Comparison of ENCODE assay signal across 8 mouse cellular contexts in the genomic region with DNA sequence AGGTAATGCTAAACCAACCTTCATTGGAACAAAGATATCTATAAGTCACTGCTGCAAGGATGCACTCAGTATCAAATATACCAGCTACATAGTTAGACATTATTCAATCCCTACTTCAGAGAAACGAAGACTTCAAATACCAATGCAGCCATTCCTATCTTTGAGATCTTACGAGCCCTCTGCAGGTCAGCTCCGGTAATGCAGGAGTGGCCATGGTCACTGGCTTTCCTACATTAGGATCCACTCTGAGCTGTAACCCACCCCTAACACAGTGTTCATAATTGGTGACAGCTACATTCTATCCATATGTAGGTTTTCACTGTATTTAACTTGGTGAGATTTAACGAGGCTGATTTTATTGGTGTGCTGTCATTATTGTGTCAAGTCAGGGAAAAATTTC.
A peak's percentile ranks its signal among the peaks of the same experiment; 100 is the strongest.
DNase-seq lines count a peak whose midpoint lies in the region; ATAC-seq and TF ChIP-seq lines count a peak whose summit lies in the region.
"Had no signal": no experiment of that assay in that cellular context is flagged by ENCODE, and none has a peak within 500 bp of the region (broad histone marks: within the 10 kb centered on the region; RNA-seq: fewer than 3 reads in every experiment).

No protein-coding gene starts in this region.

- WGBS in intestine, embryonic 14.5 days = 27% methylated on average over 4 of the region's 4 CpGs
- WGBS in midbrain, embryonic 13.5 days = 18% methylated on average over 4 of the region's 4 CpGs
- 21% methylated on average over 4 of the region's 4 CpGs for WGBS in spleen, adult 2 months

- no peak overlapping the region for H3K4me2 ChIP-seq in intestine, embryonic 14.5 days (ENCODE audit: low read length)
- H3K4me2 ChIP-seq in midbrain, embryonic 13.5 days (replicated peaks) = no peak overlapping the region
- H3K4me2 ChIP-seq: limb, embryonic 13.5 days had no signal

- peaks cover 18% of the 10 kb centered on the region for H3K36me3 ChIP-seq in intestine, embryonic 14.5 days (ENCODE audit: control insufficient read depth, insufficient read depth, low read length)
- no peaks in the 10 kb centered on the region for H3K36me3 ChIP-seq in midbrain, embryonic 13.5 days
- peaks cover 24% of the 10 kb centered on the region for H3K36me3 ChIP-seq in spleen, adult 2 months (ENCODE audit: control insufficient read depth, insufficient read depth, low read length)

- TF ChIP-seq CTCF in spleen, adult 2 months (IDR thresholded peaks at IDR 0.05; ENCODE audit: extremely low read depth, insufficient read depth, insufficient read length, insufficient replicate concordance) = peak; percentile 68; the same call in 1 of the 2 replicates

- no peak for ATAC-seq in intestine, embryonic 14.5 days (replicated peaks; ENCODE audit: low FRiP score, low TSS enrichment, low read depth)
- ATAC-seq in midbrain, embryonic 13.5 days = peak; percentile 85

- H3K27ac ChIP-seq in intestine, embryonic 14.5 days (ENCODE audit: low read depth) = no peak overlapping the region
- H3K27ac ChIP-seq in midbrain, embryonic 13.5 days = no peak overlapping the region
- no peak overlapping the region for H3K27ac ChIP-seq in spleen, adult 2 months (ENCODE audit: insufficient read depth, low read length)
- H3K27ac ChIP-seq: limb, embryonic 13.5 days had no signal

- H3K9me3 ChIP-seq in intestine, embryonic 14.5 days (ENCODE audit: control insufficient read depth, low read length) = no peaks in the 10 kb centered on the region
- no peaks in the 10 kb centered on the region for H3K9me3 ChIP-seq in midbrain, embryonic 13.5 days
- H3K9me3 ChIP-seq: limb, embryonic 13.5 days had no signal

- no peak for TF ChIP-seq POLR2A in spleen, adult 2 months (IDR thresholded peaks at IDR 0.05; ENCODE audit: low read depth, low read length)

- no peak overlapping the region for H3K9ac ChIP-seq in intestine, embryonic 14.5 days (ENCODE audit: low read length)
- no peak overlapping the region for H3K9ac ChIP-seq in midbrain, embryonic 13.5 days (replicated peaks)
- H3K9ac ChIP-seq: limb, embryonic 13.5 days had no signal

- no peaks in the 10 kb centered on the region for H3K4me1 ChIP-seq in intestine, embryonic 14.5 days (replicated peaks; ENCODE audit: control insufficient read depth, insufficient read depth, low read length)
- no peaks in the 10 kb centered on the region for H3K4me1 ChIP-seq in midbrain, embryonic 13.5 days (replicated peaks)
- no peaks in the 10 kb centered on the region; the same call in none of the 2 replicates for H3K4me1 ChIP-seq in spleen, adult 2 months (ENCODE audit: control insufficient read depth, insufficient read depth, insufficient read length)

- peak; percentile 78 for DNase-seq in adipocyte (ENCODE audit: low spot score)
- DNase-seq in cerebellum, postnatal 10 days = peak; percentile 90 to 92
- peak; percentile 73 to 83 for DNase-seq in frontal cortex, postnatal 36 days (ENCODE audit: low spot score in 2 of 2)
- peak; percentile 90 for DNase-seq in intestine, embryonic 14.5 days (ENCODE audit: low spot score)
- DNase-seq in left cerebral cortex, adult 8-10 months (ENCODE audit: low spot score in 2 of 2) = peak; percentile 52 to 76
- DNase-seq in spleen, adult 2 months (ENCODE audit: low read depth in 1 of 2, low spot score in 2 of 2) = peak; percentile 29 to 65

- no peaks in the 10 kb centered on the region for H3K27me3 ChIP-seq in intestine, embryonic 14.5 days (replicated peaks; ENCODE audit: control insufficient read depth, insufficient read depth, low read length)
- no peaks in the 10 kb centered on the region for H3K27me3 ChIP-seq in midbrain, embryonic 13.5 days
- no peaks in the 10 kb centered on the region for H3K27me3 ChIP-seq in spleen, adult 2 months (ENCODE audit: control insufficient read depth, insufficient read depth, low read length)
- H3K27me3 ChIP-seq: limb, embryonic 13.5 days had no signal

- H3K4me3 ChIP-seq in intestine, embryonic 14.5 days (ENCODE audit: low read depth, low read length) = no peak overlapping the region
- no peak overlapping the region for H3K4me3 ChIP-seq in midbrain, embryonic 13.5 days (replicated peaks)
- no peak overlapping the region for H3K4me3 ChIP-seq in spleen, adult 2 months (ENCODE audit: extremely low read depth, insufficient read depth, insufficient read length)
- H3K4me3 ChIP-seq: limb, embryonic 13.5 days had no signal
